Comparison of ENCODE assay signal across 8 mouse cellular contexts in the genomic region with DNA sequence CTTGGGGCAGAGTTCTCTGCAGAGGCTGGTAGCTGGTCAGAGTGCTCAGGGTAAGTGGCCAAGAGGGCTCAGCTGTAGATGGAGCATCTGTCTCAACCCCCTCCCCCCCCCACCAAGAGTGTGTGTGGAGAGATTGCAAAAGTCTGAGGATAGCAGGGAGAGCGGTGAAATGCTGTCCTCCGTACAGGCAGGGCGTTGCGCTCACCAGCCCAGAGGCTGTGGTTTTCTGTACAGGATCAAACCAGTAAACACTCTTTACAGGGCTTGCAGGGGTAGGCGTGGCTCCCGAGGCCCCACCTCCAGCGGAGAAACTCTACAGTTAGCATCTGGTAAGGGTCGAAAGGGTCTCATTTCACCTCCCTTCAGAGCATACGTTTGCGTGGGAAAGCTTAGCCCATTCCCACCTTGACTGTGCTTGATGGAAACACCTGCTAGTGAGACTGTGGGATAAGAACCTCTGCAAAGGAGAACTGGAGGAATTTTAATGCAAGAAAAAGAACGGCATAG. TPM values are rescaled to one million over a fixed set of nuclear protein-coding genes. Genes with fewer than 3 reads are reported as not detected.
DNase-seq lines count a peak whose midpoint lies in the region; ATAC-seq lines count a peak whose summit lies in the region.

No protein-coding gene starts in this region.

- H3K4me1 ChIP-seq in embryonic facial prominence, embryonic 15.5 days, result peaks cover 26% of the 10 kb centered on the region
- H3K4me1 ChIP-seq in lung, embryonic 16.5 days (replicated peaks; ENCODE audit: control insufficient read depth, insufficient read depth, low read length), result peaks cover 23% of the 10 kb centered on the region

- no peak; the same call in 1 of the 2 replicates for ATAC-seq in embryonic facial prominence, embryonic 15.5 days (ENCODE audit: insufficient number of reproducible peaks, low FRiP score, low TSS enrichment, low read depth)
- peak; percentile 51 for ATAC-seq in lung, embryonic 16.5 days (ENCODE audit: low read depth)
- no peak for ATAC-seq in cerebellum, adult (ENCODE audit: insufficient number of reproducible peaks, low FRiP score, low TSS enrichment)
- ATAC-seq in frontal cortex, adult (ENCODE audit: low TSS enrichment), result no peak
- no peak for ATAC-seq in erythroid progenitor cell, adult 5-6 weeks (replicated peaks; ENCODE audit: low FRiP score, poor library complexity, severe bottlenecking)

- peak overlapping the region; percentile 13; the same call in 1 of the 2 replicates for H3K27ac ChIP-seq in embryonic facial prominence, embryonic 15.5 days (replicated peaks)
- no peak overlapping the region; the same call in 1 of the 2 replicates for H3K27ac ChIP-seq in lung, embryonic 16.5 days (ENCODE audit: low read length)

- peak; percentile 34 for DNase-seq in kidney, postnatal 10 days
- no peak for DNase-seq in kidney, postnatal 14 days
- peak; percentile 45 to 66 for DNase-seq in thymus, adult 18-20 months

- H3K4me2 ChIP-seq in embryonic facial prominence, embryonic 15.5 days (replicated peaks), result peak overlapping the region; percentile 29
- peak overlapping the region; percentile 34 for H3K4me2 ChIP-seq in lung, embryonic 16.5 days (ENCODE audit: low read depth, low read length)

- no peaks in the 10 kb centered on the region for H3K9me3 ChIP-seq in embryonic facial prominence, embryonic 15.5 days (replicated peaks)
- no peaks in the 10 kb centered on the region for H3K9me3 ChIP-seq in lung, embryonic 16.5 days (ENCODE audit: control insufficient read depth, low read length)

- H3K27me3 ChIP-seq in embryonic facial prominence, embryonic 15.5 days, result no peaks in the 10 kb centered on the region
- no peaks in the 10 kb centered on the region; the same call in 1 of the 2 replicates for H3K27me3 ChIP-seq in lung, embryonic 16.5 days (ENCODE audit: control insufficient read depth, insufficient read depth, low read depth, low read length)

- no peak overlapping the region for H3K4me3 ChIP-seq in embryonic facial prominence, embryonic 15.5 days (replicated peaks)
- H3K4me3 ChIP-seq in lung, embryonic 16.5 days (ENCODE audit: low read length), result peak overlapping the region; percentile 19; the same call in 1 of the 2 replicates

- H3K9ac ChIP-seq in embryonic facial prominence, embryonic 15.5 days, result no peak overlapping the region
- H3K9ac ChIP-seq in lung, embryonic 16.5 days (ENCODE audit: low read length), result no peak overlapping the region

- 11% methylated on average over 11 of the region's 11 CpGs for WGBS in embryonic facial prominence, embryonic 15.5 days
- WGBS in lung, embryonic 16.5 days, result 20% methylated on average over 11 of the region's 11 CpGs

- H3K36me3 ChIP-seq in embryonic facial prominence, embryonic 15.5 days, result no peaks in the 10 kb centered on the region
- H3K36me3 ChIP-seq in lung, embryonic 16.5 days (ENCODE audit: control insufficient read depth, insufficient read depth, low read length), result no peaks in the 10 kb centered on the region

RNA-seq across cellular contexts. Expression of a gene that starts 42.4 kb away (rescaled TPM):
- 24.6 and 35.3 TPM in 2 replicates for polyA plus RNA-seq in embryonic facial prominence, embryonic 15.5 days (2015; fragmentation: Nextera tagmentation; extraction: Ambion mirVana)
- 8.4 and 8.5 TPM in 2 replicates for polyA plus RNA-seq in lung, embryonic 16.5 days (2015; fragmentation: Nextera tagmentation; extraction: Ambion mirVana)
- 10.9 and 19.8 TPM in 2 replicates for total RNA-seq in erythroid progenitor cell, adult 5-6 weeks (2015; ENCODE audit: low replicate concordance)
- total RNA-seq in erythroid progenitor cell, adult 5-6 weeks (2017; ENCODE audit: low replicate concordance), result 11.9 and 12.6 TPM in 2 replicates
